Mouse (Mus musculus) C2C12 (cell line): ENCODE results near the gene Cbx7. TPM values are rescaled to one million over a fixed set of nuclear protein-coding genes. Genes with fewer than 3 reads are reported as not detected.
"Not testable (repeated sequence)": the region's sequence is repeated elsewhere in the genome, so short reads cannot be mapped to it uniquely, and the experiment has no call there.

Experiments used
- H3K27me3 ChIP-seq: one replicate; pipeline ENCODE4 v1.6.1; 2011; ENCODE audit not compliant: control insufficient read depth, insufficient read depth, insufficient read length
- H3K36me3 ChIP-seq: one replicate; pipeline ENCODE4 v1.6.1; 2011; ENCODE audit not compliant: control insufficient read depth, insufficient read depth
- H3K4me3 ChIP-seq: one replicate; pipeline ENCODE4 v1.5.1; 2011; ENCODE audit warnings: mild to moderate bottlenecking, control low read depth; ENCODE audit not compliant: poor library complexity, insufficient read depth, severe bottlenecking
- H3K79me2 ChIP-seq: one replicate; pipeline ENCODE4 v1.6.1; 2011; ENCODE audit not compliant: control insufficient read depth, insufficient read depth
- H3K79me3 ChIP-seq: one replicate; pipeline ENCODE4 v1.6.1; 2011; ENCODE audit warnings: low read depth, control low read depth
- H3ac ChIP-seq: one replicate; pipeline ENCODE3; 2011; ENCODE audit warnings: low read depth; ENCODE audit not compliant: control insufficient read depth, insufficient read length
- CEBPB ChIP-seq: IDR thresholded peaks from one replicate; pipeline ENCODE4 v1.6.1; 2011; ENCODE audit warnings: low read depth, mild to moderate bottlenecking, control low read depth, moderate library complexity
- CTCF ChIP-seq: IDR thresholded peaks from one replicate; pipeline ENCODE4 v1.5.1; 2011; ENCODE audit not compliant: control insufficient read depth, insufficient read depth, insufficient read length
- FOSL1 ChIP-seq: IDR thresholded peaks from one replicate; pipeline ENCODE4 v1.8.0; 2011; ENCODE audit warnings: mild to moderate bottlenecking, low read length; ENCODE audit not compliant: poor library complexity, insufficient read depth, severe bottlenecking
- MAX ChIP-seq: IDR thresholded peaks from one replicate; pipeline ENCODE4 v1.6.1; 2011; ENCODE audit warnings: mild to moderate bottlenecking, control low read depth
- MYOD1 ChIP-seq: IDR thresholded peaks from one replicate; pipeline ENCODE4 v1.6.1; 2011; ENCODE audit warnings: low read depth; ENCODE audit not compliant: control insufficient read depth, insufficient read length
- MYOG ChIP-seq: IDR thresholded peaks from one replicate; pipeline ENCODE4 v1.6.1; 2011; ENCODE audit not compliant: control insufficient read depth, insufficient read length; ENCODE audit errors: extremely low read depth
- USF1 ChIP-seq: IDR thresholded peaks from one replicate; pipeline ENCODE4 v1.6.1; 2011; ENCODE audit warnings: low read depth, mild to moderate bottlenecking, control low read depth, moderate library complexity
- polyA plus RNA-seq: library from polyadenylated mRNA; unstranded; fragments of >200 nt; fragmentation: generic; extraction: Trizol; gene quantifications from one replicate; pipeline ENCODE4 v1.2.1, GENCODE M21; 2012; ENCODE audit warnings: missing spikeins

Cbx7 gene
- polyA plus RNA-seq, 1 experiment = 5.9 TPM

DNA sequence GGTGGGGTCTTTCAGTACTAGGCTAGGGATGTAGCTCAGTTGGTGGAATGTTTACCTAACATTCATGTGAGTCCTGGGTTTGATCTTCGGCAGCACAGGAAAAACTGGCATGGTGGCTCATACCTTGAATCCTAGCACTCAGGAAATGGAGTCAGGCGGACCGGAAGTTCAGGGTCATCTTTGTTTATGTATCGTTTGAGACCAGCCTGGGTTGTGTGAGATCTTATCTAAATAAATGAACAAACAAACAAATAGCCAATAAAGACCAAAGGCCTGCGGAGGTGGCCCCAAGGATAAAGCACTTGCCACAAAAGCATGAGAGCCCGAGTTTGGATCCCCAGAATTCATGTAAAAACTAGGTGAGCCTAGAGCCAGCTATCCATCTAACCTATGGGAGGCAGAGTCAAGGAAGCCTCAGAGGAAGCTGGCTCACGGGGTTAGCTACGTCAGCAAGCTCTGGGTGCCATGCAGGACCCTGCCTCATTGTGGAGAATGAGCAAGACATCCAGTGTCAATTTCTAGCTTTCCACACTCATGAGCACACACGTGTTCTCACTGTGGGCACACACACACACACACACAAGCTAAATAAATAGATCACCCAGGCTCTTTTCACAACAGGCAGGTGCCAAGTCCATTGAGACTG is 74.7 kb downstream of the Cbx7 start:
- TF ChIP-seq MAX (no peak), MYOD1 (no peak), FOSL1 (no peak), MYOG (no peak), CTCF (no peak), USF1 (no peak), CEBPB (no peak)
- H3K79me3 ChIP-seq = peaks cover 7% of the 10 kb centered on the region
- no peak overlapping the region for H3ac ChIP-seq
- no peak overlapping the region for H3K4me3 ChIP-seq
- H3K36me3 ChIP-seq = peaks cover 24% of the 10 kb centered on the region
- H3K79me2 ChIP-seq = peaks cover 32% of the 10 kb centered on the region
- H3K27me3 ChIP-seq = no peaks in the 10 kb centered on the region

DNA sequence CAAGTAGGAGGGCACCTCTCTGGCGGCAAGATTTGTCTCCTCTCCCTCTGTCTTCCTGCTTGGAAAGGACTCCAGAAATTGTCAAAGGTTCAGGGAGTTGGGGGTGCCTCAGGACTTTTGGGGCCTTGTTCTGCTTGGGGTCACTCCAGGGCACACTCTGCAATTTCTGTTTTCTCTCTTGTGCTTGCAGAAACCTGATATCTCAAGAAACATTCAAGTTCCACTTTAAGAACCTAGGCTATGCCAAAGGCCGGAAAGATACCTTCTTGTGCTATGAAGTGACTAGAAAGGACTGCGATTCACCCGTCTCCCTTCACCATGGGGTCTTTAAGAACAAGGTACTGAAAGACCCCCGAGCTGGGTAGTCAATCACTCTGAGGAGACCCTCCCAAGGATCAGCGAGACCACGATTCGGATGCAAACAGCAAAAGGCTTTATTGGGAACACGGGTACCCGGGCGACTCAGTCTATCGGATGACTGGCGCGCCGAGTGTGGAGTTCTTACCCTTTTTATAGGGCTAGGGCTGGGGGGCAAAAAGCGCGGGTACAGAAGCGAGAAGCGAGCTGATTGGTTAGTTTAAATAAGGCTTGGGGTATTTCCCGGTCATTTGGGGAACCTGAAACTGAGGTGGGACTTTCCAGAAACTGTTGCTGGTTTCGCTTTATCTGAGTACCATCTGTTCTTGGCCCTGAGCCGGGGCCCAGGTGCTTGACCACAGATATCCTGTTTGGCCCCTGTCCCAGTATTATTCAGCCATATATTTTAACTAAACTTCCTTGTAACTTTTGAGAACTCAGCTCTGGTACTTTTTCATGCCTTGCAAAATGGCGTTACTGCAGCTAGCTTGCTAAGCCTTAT is 75.5 kb downstream of the Cbx7 start:
- not testable (repeated sequence) for H3K27me3 ChIP-seq, H3ac ChIP-seq, H3K4me3 ChIP-seq, H3K79me3 ChIP-seq
- H3K79me2 ChIP-seq = peaks cover 32% of the 10 kb centered on the region
- H3K36me3 ChIP-seq = peaks cover 24% of the 10 kb centered on the region

- H3K79me2 ChIP-seq = peaks cover 32% of the 10 kb centered on the region
- H3K79me3 ChIP-seq = peaks cover 7% of the 10 kb centered on the region
- H3ac ChIP-seq = no peak overlapping the region
- TF ChIP-seq MYOD1 = no peak
- TF ChIP-seq MAX = no peak
- no peak for TF ChIP-seq MYOG
- no peak for TF ChIP-seq FOSL1
- no peak for TF ChIP-seq CTCF
- TF ChIP-seq USF1 = no peak
- TF ChIP-seq CEBPB = no peak
- no peak overlapping the region for H3K4me3 ChIP-seq
- H3K36me3 ChIP-seq = peaks cover 17% of the 10 kb centered on the region
- no peaks in the 10 kb centered on the region for H3K27me3 ChIP-seq
Observed at GRCm38 (mm10) chr15:79894343-79894742, 76.6 kb downstream of the Cbx7 start.

- peaks cover 32% of the 10 kb centered on the region for H3K79me2 ChIP-seq
Observed at GRCm38 (mm10) chr15:79893824-79894123, 77.1 kb downstream of the Cbx7 start.

DNA sequence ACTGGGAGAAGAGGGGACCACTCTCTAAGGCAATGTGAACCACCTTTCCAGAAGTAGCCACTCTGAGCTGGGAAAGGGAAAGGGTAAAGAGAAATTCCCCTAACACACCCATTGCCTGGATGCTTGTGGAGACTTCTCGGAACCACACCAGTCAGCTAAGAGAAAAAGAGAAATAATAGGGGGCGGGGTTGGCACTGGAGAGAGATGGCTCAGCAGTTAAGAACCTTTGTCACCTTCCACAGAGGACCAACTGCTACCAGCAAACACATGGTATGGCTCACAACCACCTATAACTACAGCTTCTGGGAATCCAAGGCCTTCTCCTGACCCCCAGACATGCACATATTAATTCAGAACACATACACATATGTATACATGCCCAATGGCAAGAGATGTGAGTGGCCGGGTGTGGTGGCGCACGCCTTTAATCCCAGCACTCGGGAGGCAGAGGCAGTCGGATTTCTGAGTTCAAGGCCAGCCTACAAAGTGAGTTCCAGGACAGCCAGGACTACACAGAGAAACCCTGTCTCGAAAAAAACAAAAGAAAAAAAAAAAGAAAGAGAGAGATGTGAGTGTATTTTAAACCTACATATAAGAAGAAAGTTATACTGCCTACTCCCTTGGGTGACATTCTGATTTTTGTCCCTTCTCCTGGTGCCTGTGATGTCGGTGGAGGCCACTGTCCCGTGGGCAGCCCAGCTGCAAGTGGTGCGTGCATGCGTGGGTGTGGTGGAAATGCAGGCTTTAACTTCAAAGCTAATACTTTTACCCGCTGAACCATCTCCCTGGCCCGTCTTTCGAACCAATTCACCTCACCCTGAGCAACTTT is 77.7 kb downstream of the Cbx7 start:
- H3K36me3 ChIP-seq = peaks cover 10% of the 10 kb centered on the region
- H3K4me3 ChIP-seq = peak overlapping the region; percentile 59
- TF ChIP-seq USF1 = no peak
- TF ChIP-seq MYOD1 = no peak
- no peaks in the 10 kb centered on the region for H3K27me3 ChIP-seq
- H3ac ChIP-seq = peak overlapping the region; percentile 87
- peaks cover 32% of the 10 kb centered on the region for H3K79me2 ChIP-seq
- peaks cover 7% of the 10 kb centered on the region for H3K79me3 ChIP-seq

More at GRCm38 (mm10) chr15:79893824-79894123, 77.1 kb downstream of the Cbx7 start:
- Histone ChIP-seq H3ac (no peak overlapping the region), H3K27me3 (no peaks in the 10 kb centered on the region), H3K36me3 (peaks cover 13% of the 10 kb centered on the region), H3K79me3 (peaks cover 7% of the 10 kb centered on the region), H3K4me3 (no peak overlapping the region)
- TF ChIP-seq MYOD1 (no peak), CTCF (no peak), MAX (no peak), USF1 (no peak), CEBPB (no peak), MYOG (no peak), FOSL1 (no peak)

DNA sequence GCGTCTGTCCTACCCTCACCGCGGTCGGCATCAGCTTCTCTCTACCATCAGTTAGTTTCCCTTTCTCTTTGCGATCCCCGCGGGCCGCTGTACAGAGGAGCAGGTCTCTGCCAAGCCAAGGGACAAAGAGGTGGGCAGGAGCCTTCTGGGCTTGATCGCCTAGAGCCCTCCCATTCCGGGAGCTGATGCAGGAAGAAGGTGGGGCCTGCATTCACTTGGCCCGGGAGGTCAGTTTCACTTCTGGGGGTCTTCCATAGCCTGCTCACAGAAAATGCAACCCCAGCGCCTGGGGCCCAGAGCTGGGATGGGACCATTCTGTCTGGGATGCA is 78.7 kb downstream of the Cbx7 start:
- Histone ChIP-seq H3K4me3 (peak overlapping the region; percentile 59), H3K36me3 (peaks cover 1% of the 10 kb centered on the region), H3K79me2 (peaks cover 32% of the 10 kb centered on the region), H3K27me3 (no peaks in the 10 kb centered on the region), H3K79me3 (peaks cover 7% of the 10 kb centered on the region), H3ac (peak overlapping the region; percentile 87)
- TF ChIP-seq CTCF (no peak), MYOD1 (no peak), MAX (no peak), MYOG (no peak), FOSL1 (no peak), CEBPB (no peak), USF1 (no peak)
